13 mouse cellular contexts compared by ENCODE assay signal in genomic region chr7:19930481-19930880, GRCm38 (mm10). TPM values are rescaled to one million over a fixed set of nuclear protein-coding genes. Genes with fewer than 3 reads are reported as not detected.
"Had no signal": no experiment of that assay in that cellular context is flagged by ENCODE, and none has a peak within 500 bp of the region (broad histone marks: within the 10 kb centered on the region; RNA-seq: fewer than 3 reads in every experiment).

No protein-coding gene starts in this region.

RNA-seq across cellular contexts. Expression of gene Igsf23, which starts 20.1 kb away (rescaled TPM):
- polyA plus RNA-seq: midbrain, embryonic 13.5 days; midbrain, embryonic 15.5 days; midbrain, postnatal 0 days; neural tube, embryonic 12.5 days; neural tube, embryonic 14.5 days had no signal

RNA-seq across cellular contexts. Expression of gene Ceacam20, which starts 34.7 kb away (rescaled TPM):
- polyA plus RNA-seq: liver, embryonic 14.5 days; liver, embryonic 16.5 days; lung, embryonic 14.5 days; midbrain, embryonic 10.5 days; midbrain, embryonic 13.5 days; midbrain, embryonic 15.5 days; midbrain, postnatal 0 days; neural tube, embryonic 12.5 days; neural tube, embryonic 14.5 days; spleen, adult 2 months; stomach, postnatal 0 days; urinary bladder, adult 2 months had no signal

RNA-seq across cellular contexts. Expression of gene Ceacam19, which starts 42.7 kb away (rescaled TPM):
- polyA plus RNA-seq: liver, embryonic 16.5 days; lung, embryonic 14.5 days; midbrain, embryonic 10.5 days; midbrain, embryonic 13.5 days; midbrain, embryonic 15.5 days; midbrain, postnatal 0 days; neural tube, embryonic 12.5 days; neural tube, embryonic 14.5 days; testis, adult 2 months had no signal
